Mouse (Mus musculus) embryonic fibroblast, embryonic 13.5 days (primary cell): ENCODE data around the gene Mpp1. TPM values are rescaled to one million over a fixed set of nuclear protein-coding genes. Genes with fewer than 3 reads are reported as not detected.

Experiments
- H3K27ac ChIP-seq: 2 replicates; pipeline ENCODE4 v1.5.1; 2012; ENCODE audit warnings: low read length, control low read depth, inconsistent platforms; ENCODE audit not compliant: insufficient read depth
- H3K4me1 ChIP-seq: 2 replicates; pipeline ENCODE4 v1.6.1; 2011; ENCODE audit warnings: low read length; ENCODE audit not compliant: control insufficient read depth, insufficient read depth
- H3K4me3 ChIP-seq: 2 replicates; pipeline ENCODE4 v1.5.1; 2011; ENCODE audit warnings: mild to moderate bottlenecking, control low read depth, low read length; ENCODE audit not compliant: insufficient read depth
- CTCF ChIP-seq: IDR thresholded peaks from 2 replicates; pipeline ENCODE4 v1.5.1; 2011; ENCODE audit warnings: mild to moderate bottlenecking, control low read depth, low read length, moderate library complexity, borderline replicate concordance; ENCODE audit not compliant: insufficient read depth
- POLR2A ChIP-seq: IDR thresholded peaks from 2 replicates; pipeline ENCODE4 v1.6.1; 2011; ENCODE audit warnings: low read depth, mild to moderate bottlenecking, control low read depth, low read length, moderate library complexity
- polyA plus RNA-seq: library from polyadenylated mRNA; stranded (reverse); fragments of >200 nt; gene quantifications from 2 replicates; pipeline ENCODE4 v1.2.4, GENCODE M21; 2011; ENCODE audit warnings: low read depth; ENCODE audit not compliant: missing spikeins, insufficient read length

Mpp1 gene
- polyA plus RNA-seq, 1 experiment, result 90.8 TPM

DNA sequence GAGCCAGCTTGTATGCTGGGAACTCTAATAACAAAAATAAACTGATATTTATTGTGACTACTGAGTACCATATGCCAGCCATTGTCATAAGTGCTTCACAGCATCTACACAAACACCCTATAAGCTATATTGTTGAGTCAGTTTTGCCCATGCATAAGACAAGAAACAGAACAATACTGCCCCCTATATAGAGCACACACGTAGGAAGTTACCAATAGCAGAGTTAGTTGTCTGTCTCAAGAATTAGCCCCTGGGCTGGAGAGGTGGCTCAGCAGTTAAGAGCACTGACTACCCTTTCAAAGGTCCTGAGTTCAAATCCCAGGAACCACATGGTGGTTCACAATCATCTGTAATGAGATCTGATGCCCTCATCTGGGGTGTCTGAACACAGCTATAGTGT lies 45.2 kb downstream of the Mpp1 start:
- no peak for TF ChIP-seq CTCF
- Histone ChIP-seq H3K4me3 (no peak overlapping the region), H3K27ac (no peak overlapping the region), H3K4me1 (no peaks in the 10 kb centered on the region)

DNA sequence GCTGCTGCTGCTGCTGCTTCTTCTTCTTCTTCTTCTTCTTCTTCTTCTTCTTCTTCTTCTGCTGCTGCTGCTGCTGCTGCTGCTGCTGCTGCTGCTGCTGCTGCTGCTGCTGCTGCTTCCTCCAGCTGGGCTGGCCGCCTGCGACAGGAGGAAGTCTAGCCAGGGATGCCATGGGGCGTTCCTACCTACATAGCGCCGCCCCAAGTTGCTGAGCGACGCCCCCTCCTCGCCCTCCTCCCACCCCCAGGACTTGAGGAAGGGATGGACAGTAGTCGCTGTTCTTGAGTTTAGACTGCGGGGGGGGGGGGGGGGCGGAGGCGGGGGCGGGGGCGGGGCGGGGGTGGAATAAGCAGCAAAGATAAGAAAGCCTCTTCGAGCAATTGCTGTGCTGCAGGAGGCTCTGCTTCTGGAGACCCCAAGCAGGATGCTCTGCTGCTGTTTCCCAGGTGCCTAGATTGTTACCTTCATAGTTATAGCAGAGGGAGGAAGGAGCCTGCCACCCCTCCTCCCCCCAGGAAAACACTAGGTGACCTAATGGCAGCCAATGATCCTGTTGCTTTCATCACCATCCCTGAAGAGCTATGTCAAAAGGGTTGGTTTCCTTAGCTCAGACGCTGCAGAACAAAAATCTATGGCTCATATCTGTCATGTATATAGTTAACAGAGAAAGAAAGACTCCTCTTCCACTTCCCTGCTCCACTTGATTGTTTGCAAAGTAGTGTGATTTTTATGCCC lies 45.9 kb downstream of the Mpp1 start, which contains the start of gene Gab3:
Gene Gab3, minus strand, starts transcription at position 685 of the 735 bp plus-strand sequence.
- Histone ChIP-seq H3K4me1 (no peaks in the 10 kb centered on the region), H3K27ac (no peak within 1 kb of the TSS), H3K4me3 (peak within 1 kb of the TSS; percentile 59)
- TF ChIP-seq POLR2A, result no peak
- TF ChIP-seq CTCF, result no peak

DNA sequence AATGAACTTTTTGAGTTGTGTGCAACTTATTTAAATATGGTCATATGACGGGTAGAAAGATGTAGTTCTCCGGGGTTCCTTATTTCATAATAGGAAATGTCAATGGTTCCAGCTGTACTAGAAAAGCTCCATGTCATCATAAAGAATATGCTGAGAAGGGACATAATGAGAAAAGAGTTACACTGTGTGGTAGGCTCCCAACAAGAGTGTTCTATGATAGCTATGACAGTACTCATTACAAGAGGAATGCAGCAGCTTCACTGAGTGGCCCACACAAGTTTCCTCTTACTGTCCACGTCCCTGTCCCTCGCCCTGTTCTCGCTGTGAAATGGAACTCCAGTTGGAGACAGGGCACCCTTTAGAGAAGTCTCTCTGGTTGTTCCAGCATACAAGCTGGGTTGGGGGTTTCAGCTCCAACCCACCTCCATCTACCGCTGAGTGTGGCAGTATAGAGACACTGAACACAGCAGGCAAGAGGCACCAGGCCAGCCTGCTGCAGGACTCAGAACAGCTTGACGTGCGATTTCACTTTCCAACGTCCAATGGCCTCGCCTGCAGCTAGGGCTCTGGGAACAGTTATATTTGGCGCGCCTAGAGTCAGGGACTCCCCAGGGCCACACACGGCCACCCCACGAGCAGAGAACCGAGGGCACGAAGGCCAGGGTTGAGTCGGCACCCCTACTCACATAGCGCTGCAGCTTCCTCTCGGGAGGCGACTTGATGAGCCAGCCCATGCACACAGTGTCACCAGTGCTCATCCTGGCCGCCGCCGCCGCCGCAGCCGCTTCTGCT lies 46.6 kb downstream of the Mpp1 start:
- no peaks in the 10 kb centered on the region for H3K4me1 ChIP-seq
- H3K27ac ChIP-seq, result no peak overlapping the region
- TF ChIP-seq CTCF, result no peak
- TF ChIP-seq POLR2A, result no peak
- H3K4me3 ChIP-seq, result peak overlapping the region; percentile 59

DNA sequence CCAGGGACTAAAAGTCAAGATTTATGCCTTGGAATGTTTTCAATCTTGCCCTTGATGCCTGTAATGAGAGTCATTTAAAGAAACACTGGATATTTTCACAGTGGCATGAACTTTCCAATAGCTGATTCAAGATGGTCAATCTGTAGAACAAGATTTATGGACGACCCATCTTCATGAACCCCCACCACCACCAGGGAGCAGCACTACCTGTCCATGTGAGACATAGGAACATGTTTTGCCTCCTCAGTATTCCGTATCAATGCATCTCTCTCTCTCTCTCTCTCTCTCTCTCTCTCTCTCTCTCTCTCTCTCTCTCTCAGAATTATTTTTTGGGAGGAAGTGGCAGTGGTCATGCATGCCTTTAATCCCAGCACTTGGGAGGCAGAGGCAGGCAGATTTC lies 48.5 kb downstream of the Mpp1 start:
- H3K4me1 ChIP-seq, result no peaks in the 10 kb centered on the region
- no peak overlapping the region for H3K4me3 ChIP-seq
- no peak for TF ChIP-seq CTCF
- TF ChIP-seq POLR2A, result no peak

More for the DNA sequence above, 48.5 kb downstream of the Mpp1 start:
- H3K27ac ChIP-seq, result no peak overlapping the region

Other genes with a start within 250 kb of the Mpp1 start
- gene Gab3, start 45.6 kb downstream of the Mpp1 start, polyA plus RNA-seq, result 0.67 and 0.72 TPM in 2 replicates
- 61.0 and 75.8 TPM in 2 replicates for gene Dkc1, start 35.2 kb downstream of the Mpp1 start, polyA plus RNA-seq
- gene Smim9, start 32.8 kb upstream of the Mpp1 start, polyA plus RNA-seq, result not detected in 2 replicates